Mouse (Mus musculus): ENCODE measurements at regions not wholly inside any gene's neighbourhood (a gene's known extent, or its start where the extent isn't known, plus 50 kb on each side); places are given as distances from the start of the nearest gene placed in this dataset.

- 36% methylated on average over 5 of the region's 5 CpGs for WGBS
These were observed 128.7 kb downstream of the Tmem161b start for GRCm38 (mm10) chr13:84350791-84351190.

GRCm38 (mm10) chr13:84356455-84356854 lies 134.4 kb downstream of the Tmem161b start:
- no peaks in the 10 kb centered on the region for H3K4me1 ChIP-seq (ENCODE audit: control insufficient read depth in 2 of 2, insufficient read depth in 2 of 2, low read length in 2 of 2)
- H3K36me3 ChIP-seq (ENCODE audit: control insufficient read depth, insufficient read depth, low read length): no peaks in the 10 kb centered on the region
- H3K9me3 ChIP-seq (ENCODE audit: control insufficient read depth, low read length): no peaks in the 10 kb centered on the region
- 40% methylated on average over 2 of the region's 2 CpGs for WGBS
- no peak overlapping the region for H3K27ac ChIP-seq (replicated peaks in 1 of 2; ENCODE audit: control insufficient read depth in 1 of 2, insufficient read depth in 1 of 2, low read depth in 2 of 2, low read length in 2 of 2)
- no peak for ATAC-seq (ENCODE audit: insufficient number of reproducible peaks, insufficient read depth, low FRiP score, low read depth)
- H3K4me2 ChIP-seq (ENCODE audit: low read length): no peak overlapping the region
- no peaks in the 10 kb centered on the region for H3K27me3 ChIP-seq (ENCODE audit: control insufficient read depth, insufficient read depth, low read length)
- no peak overlapping the region for H3K9ac ChIP-seq (ENCODE audit: low read length)
- H3K4me3 ChIP-seq (ENCODE audit: control insufficient read depth in 1 of 2, insufficient read depth in 1 of 2, low read depth in 1 of 2, low read length in 2 of 2): no peak overlapping the region

More at GRCm38 (mm10) chr13:84350791-84351190, 128.7 kb downstream of the Tmem161b start:
- Histone ChIP-seq H3K36me3 (ENCODE audit: control insufficient read depth, insufficient read depth, low read length) (no peaks in the 10 kb centered on the region), H3K4me3 (ENCODE audit: control insufficient read depth in 1 of 2, insufficient read depth in 1 of 2, low read depth in 1 of 2, low read length in 2 of 2) (no peak overlapping the region), H3K9me3 (ENCODE audit: control insufficient read depth, low read length) (no peaks in the 10 kb centered on the region), H3K27me3 (ENCODE audit: control insufficient read depth, insufficient read depth, low read length) (peaks cover 15% of the 10 kb centered on the region), H3K4me2 (ENCODE audit: low read length) (no peak overlapping the region), H3K9ac (ENCODE audit: low read length) (no peak overlapping the region), H3K27ac (replicated peaks in 1 of 2; ENCODE audit: control insufficient read depth in 1 of 2, insufficient read depth in 1 of 2, low read depth in 2 of 2, low read length in 2 of 2) (no peak overlapping the region), H3K4me1 (ENCODE audit: control insufficient read depth in 2 of 2, insufficient read depth in 2 of 2, low read length in 2 of 2) (peaks cover 4 to 10% of the 10 kb centered on the region in 2 experiments; a peak in 3 of 4 replicates)
- ATAC-seq (ENCODE audit: insufficient number of reproducible peaks, insufficient read depth, low FRiP score, low read depth): no peak

- Histone ChIP-seq H3K4me2 (ENCODE audit: low read length) (no peak overlapping the region), H3K9ac (ENCODE audit: low read length) (no peak overlapping the region), H3K36me3 (ENCODE audit: control insufficient read depth, insufficient read depth, low read length) (no peaks in the 10 kb centered on the region), H3K27me3 (ENCODE audit: control insufficient read depth, insufficient read depth, low read length) (no peaks in the 10 kb centered on the region), H3K4me1 (ENCODE audit: control insufficient read depth in 2 of 2, insufficient read depth in 2 of 2, low read length in 2 of 2) (no peaks in the 10 kb centered on the region), H3K4me3 (ENCODE audit: control insufficient read depth in 1 of 2, insufficient read depth in 1 of 2, low read depth in 1 of 2, low read length in 2 of 2) (no peak overlapping the region), H3K27ac (replicated peaks in 1 of 2; ENCODE audit: control insufficient read depth in 1 of 2, insufficient read depth in 1 of 2, low read depth in 2 of 2, low read length in 2 of 2) (no peak overlapping the region), H3K9me3 (ENCODE audit: control insufficient read depth, low read length) (no peaks in the 10 kb centered on the region)
- 98% methylated on average over 2 of the region's 2 CpGs for WGBS
- ATAC-seq (ENCODE audit: insufficient number of reproducible peaks, insufficient read depth, low FRiP score, low read depth): no peak
These were observed 138.4 kb downstream of the Tmem161b start for GRCm38 (mm10) chr13:84360536-84360935.

GRCm38 (mm10) chr13:84364069-84364468 lies 142.0 kb downstream of the Tmem161b start:
- 79% methylated on average over 4 of the region's 4 CpGs for WGBS
- H3K36me3 ChIP-seq (ENCODE audit: control insufficient read depth, insufficient read depth, low read length): no peaks in the 10 kb centered on the region
- no peaks in the 10 kb centered on the region for H3K27me3 ChIP-seq (ENCODE audit: control insufficient read depth, insufficient read depth, low read length)
- H3K4me2 ChIP-seq (ENCODE audit: low read length): no peak overlapping the region
- no peaks in the 10 kb centered on the region for H3K4me1 ChIP-seq (ENCODE audit: control insufficient read depth in 2 of 2, insufficient read depth in 2 of 2, low read length in 2 of 2)
- H3K9ac ChIP-seq (ENCODE audit: low read length): no peak overlapping the region
- no peak overlapping the region for H3K4me3 ChIP-seq (ENCODE audit: control insufficient read depth in 1 of 2, insufficient read depth in 1 of 2, low read depth in 1 of 2, low read length in 2 of 2)
- H3K27ac ChIP-seq (replicated peaks in 1 of 2; ENCODE audit: control insufficient read depth in 1 of 2, insufficient read depth in 1 of 2, low read depth in 2 of 2, low read length in 2 of 2): no peak overlapping the region
- ATAC-seq (ENCODE audit: insufficient number of reproducible peaks, insufficient read depth, low FRiP score, low read depth): no peak
- H3K9me3 ChIP-seq (ENCODE audit: control insufficient read depth, low read length): no peaks in the 10 kb centered on the region

GRCm38 (mm10) chr13:84365503-84365902 lies 143.4 kb downstream of the Tmem161b start:
- H3K4me3 ChIP-seq (ENCODE audit: control insufficient read depth in 1 of 2, insufficient read depth in 1 of 2, low read depth in 1 of 2, low read length in 2 of 2): no peak overlapping the region
- no peak overlapping the region for H3K27ac ChIP-seq (replicated peaks in 1 of 2; ENCODE audit: control insufficient read depth in 1 of 2, insufficient read depth in 1 of 2, low read depth in 2 of 2, low read length in 2 of 2)
- ATAC-seq (ENCODE audit: insufficient number of reproducible peaks, insufficient read depth, low FRiP score, low read depth): no peak
- no peaks in the 10 kb centered on the region for H3K4me1 ChIP-seq (ENCODE audit: control insufficient read depth in 2 of 2, insufficient read depth in 2 of 2, low read length in 2 of 2)
- H3K27me3 ChIP-seq (ENCODE audit: control insufficient read depth, insufficient read depth, low read length): no peaks in the 10 kb centered on the region
- H3K36me3 ChIP-seq (ENCODE audit: control insufficient read depth, insufficient read depth, low read length): no peaks in the 10 kb centered on the region
- H3K9me3 ChIP-seq (ENCODE audit: control insufficient read depth, low read length): no peaks in the 10 kb centered on the region
- no peak overlapping the region for H3K4me2 ChIP-seq (ENCODE audit: low read length)
- H3K9ac ChIP-seq (ENCODE audit: low read length): no peak overlapping the region

GRCm38 (mm10) chr13:84366017-84366416 lies 143.9 kb downstream of the Tmem161b start:
- ATAC-seq (ENCODE audit: insufficient number of reproducible peaks, insufficient read depth, low FRiP score, low read depth): no peak

GRCm38 (mm10) chr13:84366839-84367238 lies 144.7 kb downstream of the Tmem161b start:
- no peaks in the 10 kb centered on the region for H3K36me3 ChIP-seq (ENCODE audit: control insufficient read depth, insufficient read depth, low read length)
- WGBS: 86% methylated on average over 1 of the region's 1 CpGs
- no peaks in the 10 kb centered on the region for H3K4me1 ChIP-seq (ENCODE audit: control insufficient read depth in 2 of 2, insufficient read depth in 2 of 2, low read length in 2 of 2)
- H3K9ac ChIP-seq (ENCODE audit: low read length): no peak overlapping the region
- no peaks in the 10 kb centered on the region for H3K9me3 ChIP-seq (ENCODE audit: control insufficient read depth, low read length)
- no peak for ATAC-seq (ENCODE audit: insufficient number of reproducible peaks, insufficient read depth, low FRiP score, low read depth)
- no peak overlapping the region for H3K4me2 ChIP-seq (ENCODE audit: low read length)
- H3K4me3 ChIP-seq (ENCODE audit: control insufficient read depth in 1 of 2, insufficient read depth in 1 of 2, low read depth in 1 of 2, low read length in 2 of 2): no peak overlapping the region
- no peaks in the 10 kb centered on the region for H3K27me3 ChIP-seq (ENCODE audit: control insufficient read depth, insufficient read depth, low read length)
- H3K27ac ChIP-seq (replicated peaks in 1 of 2; ENCODE audit: control insufficient read depth in 1 of 2, insufficient read depth in 1 of 2, low read depth in 2 of 2, low read length in 2 of 2): no peak overlapping the region

More at GRCm38 (mm10) chr13:84366017-84366416, 143.9 kb downstream of the Tmem161b start:
- Histone ChIP-seq H3K27me3 (ENCODE audit: control insufficient read depth, insufficient read depth, low read length) (no peaks in the 10 kb centered on the region), H3K27ac (replicated peaks in 1 of 2; ENCODE audit: control insufficient read depth in 1 of 2, insufficient read depth in 1 of 2, low read depth in 2 of 2, low read length in 2 of 2) (no peak overlapping the region), H3K4me2 (ENCODE audit: low read length) (no peak overlapping the region), H3K9ac (ENCODE audit: low read length) (no peak overlapping the region), H3K9me3 (ENCODE audit: control insufficient read depth, low read length) (no peaks in the 10 kb centered on the region), H3K4me1 (ENCODE audit: control insufficient read depth in 2 of 2, insufficient read depth in 2 of 2, low read length in 2 of 2) (no peaks in the 10 kb centered on the region), H3K36me3 (ENCODE audit: control insufficient read depth, insufficient read depth, low read length) (no peaks in the 10 kb centered on the region), H3K4me3 (ENCODE audit: control insufficient read depth in 1 of 2, insufficient read depth in 1 of 2, low read depth in 1 of 2, low read length in 2 of 2) (no peak overlapping the region)

- ATAC-seq (ENCODE audit: insufficient number of reproducible peaks, insufficient read depth, low FRiP score, low read depth): no peak
- 71% methylated on average over 2 of the region's 2 CpGs for WGBS
- no peaks in the 10 kb centered on the region for H3K27me3 ChIP-seq (ENCODE audit: control insufficient read depth, insufficient read depth, low read length)
- H3K4me2 ChIP-seq (ENCODE audit: low read length): no peak overlapping the region
- no peak overlapping the region for H3K9ac ChIP-seq (ENCODE audit: low read length)
- no peak overlapping the region for H3K27ac ChIP-seq (replicated peaks in 1 of 2; ENCODE audit: control insufficient read depth in 1 of 2, insufficient read depth in 1 of 2, low read depth in 2 of 2, low read length in 2 of 2)
- H3K4me3 ChIP-seq (ENCODE audit: control insufficient read depth in 1 of 2, insufficient read depth in 1 of 2, low read depth in 1 of 2, low read length in 2 of 2): no peak overlapping the region
- H3K9me3 ChIP-seq (ENCODE audit: control insufficient read depth, low read length): no peaks in the 10 kb centered on the region
- H3K4me1 ChIP-seq (ENCODE audit: control insufficient read depth in 2 of 2, insufficient read depth in 2 of 2, low read length in 2 of 2): no peaks in the 10 kb centered on the region
- H3K36me3 ChIP-seq (ENCODE audit: control insufficient read depth, insufficient read depth, low read length): no peaks in the 10 kb centered on the region
These were observed 146.1 kb downstream of the Tmem161b start for GRCm38 (mm10) chr13:84368225-84368624.

All from heart, embryonic 14.5 days (tissue).